Mouse (Mus musculus) layer of hippocampus, postnatal 25 days (tissue): ENCODE measurements at regions not wholly inside any gene's neighbourhood (a gene's known extent, or its start where the extent isn't known, plus 50 kb on each side); places are given as distances from the start of the nearest gene placed in this dataset.

ENCODE experiments used
- DNase-seq, 2 experiments: peaks; one replicate each; pipeline ENCODE4 v3.0.0; 2022; ENCODE audit warnings: mixed read lengths in 2 of 2, low spot score in 1 of 2; ENCODE audit errors: extremely low spot score in 1 of 2
- microRNA-seq, 2 experiments: library from miRNA; unstranded; fragments of <30 nt; microRNA quantifications; one replicate each; pipeline ENCODE4 v1.2.0; 2021

DNA sequence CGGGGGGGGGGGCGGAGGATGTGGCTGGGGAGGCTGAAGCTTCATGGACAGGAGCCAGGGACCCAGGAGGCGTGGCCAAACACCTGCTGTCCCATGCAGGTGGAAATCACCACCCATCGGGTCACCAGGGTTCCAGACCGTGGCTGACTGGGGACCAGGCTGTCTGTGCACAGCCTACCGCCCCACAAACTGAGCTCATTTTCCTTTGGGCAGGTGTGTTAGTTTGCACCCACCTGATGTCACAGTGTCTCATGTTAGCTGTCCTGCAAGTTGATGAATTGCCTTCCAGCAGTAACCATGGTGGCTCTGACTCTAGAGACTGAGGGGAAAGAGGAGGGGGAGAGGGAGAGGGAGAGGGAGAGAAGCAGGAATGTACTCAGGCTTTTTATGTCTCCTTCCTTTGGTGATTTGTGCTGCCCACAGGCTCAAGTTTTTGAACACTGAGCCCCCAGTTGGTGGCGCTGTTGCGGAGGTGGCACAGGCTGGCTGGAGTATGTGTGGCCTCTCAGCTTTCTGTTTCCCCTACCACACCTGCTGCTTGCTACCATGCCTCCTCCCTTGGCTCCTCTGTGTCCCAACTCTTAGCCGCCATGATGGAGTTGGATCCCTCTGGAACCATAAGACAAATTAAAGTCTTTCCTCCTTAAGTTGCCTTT, 107.8 kb upstream of the Man2a1 start:
- DNase-seq, result no peak

GRCm38 (mm10) chr17:64499281-64499997, 101.1 kb upstream of the Man2a1 start:
- DNase-seq, result peak in 1 of 2 experiments; percentile 8

DNA sequence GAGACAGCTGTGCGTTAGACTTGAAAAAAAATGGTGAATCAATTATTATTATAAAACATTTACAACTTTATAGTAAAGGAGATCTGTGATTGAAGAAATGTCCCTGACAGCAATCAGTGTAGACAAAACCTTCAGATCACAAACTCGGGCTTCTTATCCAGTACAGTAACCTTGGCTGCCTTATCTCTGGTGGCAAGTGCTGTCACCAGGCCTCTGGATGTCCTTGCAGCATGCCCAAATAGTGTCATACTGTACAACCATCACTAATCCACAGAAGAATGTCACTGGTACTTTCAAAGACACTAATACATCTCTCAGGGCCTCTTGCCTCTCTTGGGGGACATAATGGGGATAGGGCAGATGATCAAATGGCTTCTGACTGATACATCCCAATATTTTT, 98.2 kb upstream of the Man2a1 start:
- DNase-seq, result no peak

DNA sequence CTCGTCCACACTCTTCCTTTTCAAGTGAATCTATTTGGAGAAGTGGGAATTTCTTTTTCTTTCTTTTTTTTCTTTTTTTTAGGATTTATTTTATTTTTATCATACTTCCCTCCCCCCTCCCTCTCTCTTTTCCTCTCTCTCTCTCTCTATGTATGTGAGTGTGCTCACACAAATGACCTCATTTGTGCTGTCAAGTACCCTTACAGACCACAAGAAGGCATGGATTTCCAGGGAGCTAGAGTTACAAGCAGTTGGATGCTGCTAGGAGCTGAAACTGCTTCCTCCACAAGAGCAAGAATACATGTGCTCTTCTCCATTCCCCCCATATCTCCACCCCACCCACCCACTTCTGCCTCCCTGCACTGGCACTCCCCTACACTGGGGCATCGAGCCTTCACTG, 94.6 kb upstream of the Man2a1 start:
- no peak for DNase-seq

DNA sequence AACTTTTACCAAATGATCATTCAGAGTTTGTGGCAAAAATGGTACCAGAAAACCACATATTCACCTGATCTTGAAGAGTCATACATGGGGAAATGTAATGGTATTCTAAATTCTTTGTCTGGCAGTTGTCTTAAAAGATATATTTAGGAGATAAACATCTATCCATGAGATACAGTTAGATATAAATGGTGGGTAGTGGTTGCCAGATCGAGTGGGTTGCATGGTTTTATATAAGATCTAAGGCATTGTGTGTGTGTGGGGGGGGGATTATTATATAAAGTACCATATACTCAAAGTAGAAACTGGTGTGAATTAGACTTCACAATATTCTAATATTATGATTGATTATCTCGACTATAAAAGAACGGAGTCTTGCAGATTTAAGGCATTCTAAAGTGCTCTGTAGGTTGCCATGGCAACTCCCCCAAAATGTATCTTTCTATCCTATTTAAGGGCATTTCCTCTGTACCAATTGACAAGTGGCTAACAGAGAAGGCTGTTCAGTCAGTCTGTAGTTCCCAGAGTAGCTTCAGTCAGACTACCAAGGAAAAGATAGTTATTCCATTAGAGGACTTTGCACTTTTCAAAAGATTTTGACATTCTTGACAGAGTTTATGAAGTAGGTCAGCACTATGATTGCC, 89.3 kb upstream of the Man2a1 start:
- DNase-seq, result no peak

DNA sequence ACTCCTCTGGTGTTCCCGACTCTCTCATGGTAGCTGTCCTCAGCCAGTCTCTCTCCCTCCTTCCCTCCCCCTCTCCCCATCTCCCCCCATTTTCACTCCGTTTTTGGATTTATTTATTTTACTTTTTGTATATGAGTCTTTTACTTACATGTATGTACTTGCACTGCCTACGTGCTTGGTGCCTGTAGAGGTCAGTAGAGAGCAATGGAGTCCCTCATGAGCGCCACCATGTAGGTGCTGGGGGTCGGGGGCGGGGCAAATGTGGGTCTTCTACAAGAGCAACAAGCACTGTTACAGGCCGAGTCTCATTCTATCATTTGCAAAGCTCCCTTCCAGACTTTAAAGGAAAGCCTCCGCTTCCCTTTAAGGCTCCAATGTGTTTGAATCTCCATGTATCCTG, 78.3 kb upstream of the Man2a1 start:
- no peak for DNase-seq

- no peak for DNase-seq
Observed at GRCm38 (mm10) chr17:64523899-64524298, 76.6 kb upstream of the Man2a1 start.

- DNase-seq, result no peak
Observed at GRCm38 (mm10) chr17:64527817-64528216, 72.7 kb upstream of the Man2a1 start.

DNA sequence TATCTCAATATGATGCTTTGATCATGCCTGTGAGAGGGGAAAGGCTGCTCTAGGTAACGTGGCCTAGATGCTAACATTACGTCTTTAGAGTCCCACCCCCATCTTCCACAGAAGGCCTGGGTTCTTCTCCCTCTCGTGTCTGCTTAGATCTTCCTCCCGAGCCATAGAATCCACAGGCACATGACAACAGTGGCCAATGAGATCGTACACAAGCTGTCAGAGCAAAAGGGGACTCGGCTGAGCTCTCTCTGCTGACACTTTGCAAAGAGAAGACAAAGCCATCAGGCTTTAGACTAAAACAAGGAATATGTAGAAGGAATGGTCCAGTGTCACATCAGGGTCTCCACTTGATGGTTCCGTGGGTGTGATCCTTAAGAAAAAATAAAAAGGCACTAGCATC, 72.1 kb upstream of the Man2a1 start:
- no peak for DNase-seq

DNA sequence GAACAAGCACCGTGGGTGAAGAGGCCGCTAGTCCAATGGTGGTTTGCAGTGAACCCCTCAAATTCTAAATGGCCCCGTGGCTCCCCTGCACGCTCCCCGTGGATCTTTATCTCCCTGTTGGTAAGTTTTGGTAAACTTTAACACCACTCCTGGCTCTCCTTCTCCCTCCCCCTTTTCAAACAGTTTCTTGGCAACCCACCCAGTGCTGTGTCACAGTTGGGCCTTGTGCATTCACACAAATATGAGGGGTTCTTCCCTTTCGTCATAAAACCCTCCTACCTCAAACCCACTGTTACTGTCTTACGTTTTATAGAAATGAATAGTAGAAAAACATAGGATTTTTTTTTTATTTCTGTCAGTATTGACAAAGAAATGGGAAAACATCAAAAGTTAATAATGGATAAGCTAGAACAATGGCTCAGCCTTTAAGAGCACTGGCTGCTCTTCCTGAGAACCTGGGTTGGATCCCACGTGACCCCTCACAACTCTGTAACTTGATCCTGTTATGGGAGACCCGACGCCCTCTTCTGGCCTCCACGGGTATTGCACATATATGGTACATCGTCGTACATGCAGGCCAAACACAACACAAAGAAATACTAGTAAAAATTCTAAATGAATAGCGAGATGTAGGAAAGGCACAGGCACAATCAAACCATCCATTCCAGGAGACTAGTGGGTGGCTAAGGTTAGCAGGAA, 71.1 kb upstream of the Man2a1 start:
- no peak for DNase-seq

DNA sequence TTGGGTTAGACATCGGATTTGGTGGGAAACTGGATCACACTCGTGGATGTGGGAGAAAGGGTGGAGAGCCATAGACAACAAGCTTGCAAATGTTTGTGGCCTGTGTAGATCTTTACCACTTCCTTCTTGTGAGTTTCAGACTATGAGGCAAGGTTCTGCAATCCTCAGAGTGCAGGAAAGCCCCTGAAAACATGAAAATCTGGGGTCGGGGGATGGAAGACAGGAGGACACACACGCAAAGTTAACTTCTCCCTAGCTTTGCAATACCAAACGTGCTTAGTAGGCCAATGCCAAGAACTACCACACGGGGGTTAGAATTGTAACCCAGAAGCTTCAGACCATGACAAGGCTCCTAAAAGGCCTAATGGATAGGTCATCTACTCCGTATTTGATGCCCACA, 69.4 kb upstream of the Man2a1 start:
- DNase-seq, result no peak

- DNase-seq, result no peak
Observed at GRCm38 (mm10) chr17:64534323-64534722, 66.2 kb upstream of the Man2a1 start.

DNA sequence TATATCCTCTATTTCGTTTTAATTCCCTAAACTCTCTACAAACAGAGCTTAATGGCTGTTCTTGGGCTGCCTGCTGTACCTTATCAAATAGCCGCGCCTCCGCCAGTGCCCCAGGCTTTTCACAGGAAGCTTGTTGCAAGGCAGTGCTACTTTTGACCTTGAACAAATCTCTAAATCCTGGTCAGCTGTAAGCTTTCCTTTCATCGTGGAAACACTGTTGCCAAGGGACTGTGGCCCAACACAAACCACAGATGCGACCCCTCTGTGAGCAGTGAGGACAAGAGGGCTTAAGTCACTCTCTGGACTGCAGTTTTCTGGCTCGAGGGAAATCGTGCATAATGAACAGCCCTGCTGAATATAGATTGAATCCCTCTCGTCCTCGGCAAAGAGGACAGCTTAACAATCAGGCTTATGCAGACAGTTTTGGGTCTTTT, 62.0 kb upstream of the Man2a1 start:
- no peak for DNase-seq

DNA sequence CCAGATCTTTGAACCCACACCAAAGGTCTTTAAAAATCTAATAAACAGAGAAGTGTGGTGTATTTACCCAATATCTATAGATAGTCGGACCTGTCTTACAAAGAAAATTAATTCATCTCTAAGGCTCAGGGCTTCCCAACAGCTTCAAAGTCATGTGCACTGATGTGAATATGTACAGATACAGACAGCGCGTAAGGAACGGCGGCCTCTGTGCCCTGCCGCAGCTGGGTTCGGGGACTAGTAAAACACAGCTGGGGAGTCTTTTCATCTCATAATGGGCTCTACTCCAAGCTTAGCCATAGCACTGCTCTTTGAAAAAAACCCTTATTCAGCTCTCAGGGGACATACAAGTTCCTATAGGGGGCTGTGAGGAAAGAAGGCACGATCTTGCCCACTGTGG, 60.1 kb upstream of the Man2a1 start:
- no peak for DNase-seq

GRCm38 (mm10) chr17:64548536-64548935, 52.0 kb upstream of the Man2a1 start:
- DNase-seq, result peak in 1 of 2 experiments; percentile 11

DNA sequence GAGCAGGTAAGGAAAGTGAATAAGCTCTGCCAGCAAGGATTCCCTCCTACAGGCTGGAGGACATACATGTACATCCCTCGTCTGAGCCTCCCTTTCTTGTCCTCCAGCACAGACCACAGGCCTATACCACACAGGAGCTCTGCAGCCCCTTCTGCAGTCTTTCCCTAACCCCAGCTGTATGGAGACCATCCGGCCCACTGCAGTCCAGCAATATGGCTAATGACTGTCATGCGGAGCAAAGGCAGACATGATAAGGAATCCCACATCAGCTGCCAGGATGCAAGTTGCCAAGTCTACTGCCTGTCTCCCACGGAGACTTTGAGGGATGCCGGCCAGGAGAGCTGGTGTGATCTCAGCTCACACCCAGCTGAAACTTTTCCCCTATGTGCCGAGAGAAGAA, 50.5 kb upstream of the Man2a1 start:
- DNase-seq, result no peak

Small RNA genes lying in the stretch of these regions (microRNA-seq; reads per million reads assigned to microRNA genes)
- 0 reads per million in 2 experiments for gene Mir6420
